Mouse (Mus musculus): Measurements from ENCODE around the gene Zbtb4. TPM values are rescaled to one million over a fixed set of nuclear protein-coding genes. Genes with fewer than 3 reads are reported as not detected.

The Zbtb4 gene
- polyA plus RNA-seq, 1 experiment from 2014 or later = 1.6 TPM

DNA sequence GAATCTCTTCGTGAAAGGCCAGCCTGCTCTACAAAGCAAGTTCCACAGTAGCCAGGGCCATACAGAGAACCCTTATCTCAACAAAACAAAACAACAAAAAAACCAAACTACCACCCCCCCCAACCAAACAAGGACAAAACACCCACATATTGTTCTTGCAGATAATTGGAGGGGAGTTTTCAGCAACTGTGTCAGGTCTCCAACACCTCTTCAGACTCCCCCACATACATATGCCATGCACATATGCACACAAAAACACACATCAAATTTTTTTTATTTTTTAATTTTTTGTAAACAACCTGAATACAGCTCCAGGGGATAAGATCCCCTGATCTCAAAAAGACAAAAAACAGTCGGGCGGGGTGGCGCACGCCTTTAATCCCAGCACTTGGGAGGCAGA lies 11.5 kb upstream of the Zbtb4 start:
- ATAC-seq = no peak
- Histone ChIP-seq H3K4me1 (peaks cover 59% of the 10 kb centered on the region), H3K27me3 (no peaks in the 10 kb centered on the region), H3K9me3 (replicated peaks) (no peaks in the 10 kb centered on the region), H3K4me3 (no peak overlapping the region), H3K36me3 (ENCODE audit: poor library complexity, severe bottlenecking) (no peaks in the 10 kb centered on the region), H3K9ac (no peak overlapping the region), H3K4me2 (peak overlapping the region; percentile 71), H3K27ac (no peak overlapping the region)
- WGBS = 87% methylated on average over 5 of the region's 5 CpGs

DNA sequence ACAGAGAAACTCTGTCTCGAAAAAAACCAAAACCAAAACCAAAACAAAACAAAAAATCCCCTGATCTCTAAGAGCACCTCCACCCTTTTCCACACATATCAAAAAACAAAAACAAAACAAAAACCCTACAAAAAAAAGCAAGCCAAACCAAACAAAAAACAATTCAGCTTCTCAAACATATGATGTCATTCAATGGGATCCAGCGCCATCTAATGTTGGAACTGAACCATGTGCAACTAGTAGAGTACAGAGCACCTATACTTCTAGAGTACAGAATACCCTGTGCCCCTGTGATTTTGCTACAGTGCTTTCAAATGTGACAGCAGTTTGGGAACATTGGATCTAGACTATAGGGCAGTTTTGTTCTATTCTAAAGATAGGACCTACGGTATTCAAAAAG lies 11.0 kb upstream of the Zbtb4 start:
- H3K27me3 ChIP-seq = no peaks in the 10 kb centered on the region
- no peaks in the 10 kb centered on the region for H3K36me3 ChIP-seq (ENCODE audit: poor library complexity, severe bottlenecking)
- 0 out of 2 replicates have a peak overlapping the region, but pooled peaks have one; percentile 26 for H3K9ac ChIP-seq
- no peak for ATAC-seq
- H3K27ac ChIP-seq = no peak overlapping the region
- no peaks in the 10 kb centered on the region for H3K9me3 ChIP-seq (replicated peaks)
- peaks cover 62% of the 10 kb centered on the region for H3K4me1 ChIP-seq
- 54% methylated on average over 3 of the region's 3 CpGs for WGBS
- H3K4me3 ChIP-seq = peak overlapping the region; percentile 13; the same call in 1 of the 2 replicates
- peak overlapping the region; percentile 71 for H3K4me2 ChIP-seq

- peak overlapping the region; percentile 71 for H3K4me2 ChIP-seq
- H3K36me3 ChIP-seq (ENCODE audit: poor library complexity, severe bottlenecking) = no peaks in the 10 kb centered on the region
- H3K4me1 ChIP-seq = peaks cover 64% of the 10 kb centered on the region
- H3K9me3 ChIP-seq (replicated peaks) = no peaks in the 10 kb centered on the region
- peak overlapping the region; percentile 87 for H3K9ac ChIP-seq
- no peaks in the 10 kb centered on the region for H3K27me3 ChIP-seq
- 46% methylated on average over 9 of the region's 9 CpGs for WGBS
- no peak for ATAC-seq
- peak overlapping the region; percentile 97 for H3K27ac ChIP-seq
- peak overlapping the region; percentile 58 for H3K4me3 ChIP-seq
Measured at GRCm38 (mm10) chr11:69757303-69758089, 8.2 kb upstream of the Zbtb4 start.

GRCm38 (mm10) chr11:69758090-69758456 lies 7.6 kb upstream of the Zbtb4 start:
- peak; percentile 88 for ATAC-seq
- 0% methylated on average over 24 of the region's 26 CpGs for WGBS
- Histone ChIP-seq H3K4me3 (peak overlapping the region; percentile 58), H3K4me2 (peak overlapping the region; percentile 71), H3K36me3 (ENCODE audit: poor library complexity, severe bottlenecking) (no peaks in the 10 kb centered on the region), H3K27ac (peak overlapping the region; percentile 97), H3K9ac (peak overlapping the region; percentile 87), H3K9me3 (replicated peaks) (no peaks in the 10 kb centered on the region), H3K4me1 (peaks cover 58% of the 10 kb centered on the region), H3K27me3 (no peaks in the 10 kb centered on the region)

DNA sequence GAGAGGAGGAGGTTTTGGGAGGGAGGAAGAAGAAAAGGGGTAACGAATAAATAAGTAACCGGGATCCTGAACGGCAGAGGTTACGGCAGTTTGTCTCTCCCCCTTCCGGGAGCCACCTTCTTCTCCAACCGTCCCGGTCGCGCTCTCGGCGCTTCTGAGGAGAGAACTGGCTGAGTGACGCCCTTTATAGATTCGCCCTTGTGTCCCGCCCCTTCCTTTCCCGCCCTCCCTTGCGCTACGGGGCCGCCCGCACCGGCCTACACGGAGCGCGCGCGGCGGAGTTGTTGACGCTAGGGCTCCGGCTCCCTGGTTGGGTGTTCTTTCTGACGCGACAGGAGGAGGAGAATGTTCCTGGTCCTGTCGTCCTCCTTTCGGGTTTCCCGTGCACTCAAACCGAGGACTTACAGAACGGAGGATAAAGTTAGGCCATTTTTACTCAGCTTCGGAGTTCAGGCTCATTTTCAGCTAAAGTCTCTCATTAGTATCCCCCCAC lies 7.2 kb upstream of the Zbtb4 start, which contains the start of gene Polr2a:
Polr2a (minus strand) TSS at position 160 of the 493 bp plus-strand sequence.
- Histone ChIP-seq H3K4me2 (peak within 1 kb of the TSS; percentile 71), H3K4me1 (peaks cover 56% of the 10 kb centered on the region), H3K4me3 (peak within 1 kb of the TSS; percentile 58), H3K9ac (peak within 1 kb of the TSS; percentile 87), H3K9me3 (replicated peaks) (no peaks in the 10 kb centered on the region), H3K36me3 (ENCODE audit: poor library complexity, severe bottlenecking) (no peaks in the 10 kb centered on the region), H3K27me3 (no peaks in the 10 kb centered on the region), H3K27ac (peak within 1 kb of the TSS; percentile 97)
- 1% methylated on average over 33 of the region's 36 CpGs for WGBS
- ATAC-seq = peak; percentile 96

- H3K9ac ChIP-seq = peak overlapping the region; percentile 87
- peak; percentile 87 for ATAC-seq
- H3K36me3 ChIP-seq (ENCODE audit: poor library complexity, severe bottlenecking) = no peaks in the 10 kb centered on the region
- H3K27me3 ChIP-seq = no peaks in the 10 kb centered on the region
- WGBS = 0% methylated on average over 37 of the region's 37 CpGs
- peaks cover 50% of the 10 kb centered on the region for H3K4me1 ChIP-seq
- H3K4me2 ChIP-seq = peak overlapping the region; percentile 71
- H3K27ac ChIP-seq = peak overlapping the region; percentile 97
- peak overlapping the region; percentile 58 for H3K4me3 ChIP-seq
- no peaks in the 10 kb centered on the region for H3K9me3 ChIP-seq (replicated peaks)
Measured at GRCm38 (mm10) chr11:69758971-69759721, 6.6 kb upstream of the Zbtb4 start.

DNA sequence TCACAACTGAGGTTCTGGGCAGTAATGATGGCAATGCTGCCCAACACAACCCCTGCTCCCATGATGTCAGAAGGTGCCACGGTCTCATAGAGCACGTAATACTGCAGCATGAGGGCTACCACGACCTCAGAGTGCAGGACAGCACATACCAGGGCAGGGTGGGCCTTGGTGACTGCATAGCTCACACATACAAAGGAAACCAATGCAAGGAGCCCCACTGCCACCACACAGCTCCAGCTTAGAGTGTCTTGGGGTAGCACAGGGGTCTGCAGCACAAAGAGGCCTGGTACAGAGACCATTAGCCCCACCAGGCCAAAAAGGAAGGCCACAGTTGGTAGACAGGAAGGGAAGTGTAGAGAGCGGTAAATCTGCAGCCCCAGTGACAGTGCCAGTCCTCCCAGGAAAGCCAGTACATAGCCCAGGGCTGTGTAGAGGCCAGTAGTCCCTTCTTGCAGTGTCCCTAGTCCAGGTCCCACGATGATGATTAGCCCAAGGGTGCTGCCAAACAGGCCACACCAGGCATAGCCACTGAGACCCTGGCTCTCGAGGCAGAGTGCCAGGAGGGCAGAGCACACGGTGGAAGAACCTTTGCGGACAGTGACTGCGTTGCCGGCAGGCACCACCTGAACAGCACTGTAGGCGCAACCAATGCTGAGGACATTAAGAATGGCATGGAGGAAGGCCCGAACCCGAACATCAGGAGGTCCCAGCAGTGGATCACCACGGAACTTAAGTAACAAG lies 5.4 kb upstream of the Zbtb4 start:
- peaks cover 40% of the 10 kb centered on the region for H3K4me1 ChIP-seq
- peak overlapping the region; percentile 97 for H3K27ac ChIP-seq
- no peaks in the 10 kb centered on the region for H3K9me3 ChIP-seq (replicated peaks)
- no peaks in the 10 kb centered on the region for H3K36me3 ChIP-seq (ENCODE audit: poor library complexity, severe bottlenecking)
- 80% methylated on average over 14 of the region's 14 CpGs for WGBS
- peak overlapping the region; percentile 58 for H3K4me3 ChIP-seq
- ATAC-seq = no peak
- peak overlapping the region; percentile 71 for H3K4me2 ChIP-seq
- no peaks in the 10 kb centered on the region for H3K27me3 ChIP-seq
- peak overlapping the region; percentile 87 for H3K9ac ChIP-seq

GRCm38 (mm10) chr11:69760901-69761200 lies 4.9 kb upstream of the Zbtb4 start:
- Histone ChIP-seq H3K27me3 (no peaks in the 10 kb centered on the region), H3K9me3 (replicated peaks) (no peaks in the 10 kb centered on the region), H3K4me3 (no peak overlapping the region), H3K4me2 (no peak overlapping the region), H3K27ac (peak overlapping the region; percentile 97), H3K4me1 (peaks cover 38% of the 10 kb centered on the region), H3K9ac (0 out of 2 replicates have a peak overlapping the region, but pooled peaks have one; percentile 87), H3K36me3 (ENCODE audit: poor library complexity, severe bottlenecking) (no peaks in the 10 kb centered on the region)
- 90% methylated on average over 7 of the region's 7 CpGs for WGBS
- no peak for ATAC-seq

GRCm38 (mm10) chr11:69761868-69762267 lies 3.8 kb upstream of the Zbtb4 start, which contains the start of gene Slc35g3:
Gene Slc35g3, minus strand, starts transcription at chr11:69761968.
- peak within 1 kb of the TSS; percentile 97; the same call in 1 of the 2 replicates for H3K27ac ChIP-seq
- no peaks in the 10 kb centered on the region for H3K36me3 ChIP-seq (ENCODE audit: poor library complexity, severe bottlenecking)
- no peak for ATAC-seq
- H3K4me3 ChIP-seq = no peak within 1 kb of the TSS
- H3K4me2 ChIP-seq = no peak within 1 kb of the TSS
- WGBS = 72% methylated on average over 1 of the region's 1 CpGs
- H3K27me3 ChIP-seq = no peaks in the 10 kb centered on the region
- H3K9me3 ChIP-seq (replicated peaks) = no peaks in the 10 kb centered on the region
- peaks cover 35% of the 10 kb centered on the region for H3K4me1 ChIP-seq
- H3K9ac ChIP-seq = 0 out of 2 replicates have a peak within 1 kb of the TSS, but pooled peaks have one; percentile 87

GRCm38 (mm10) chr11:69763551-69763950 lies 2.2 kb upstream of the Zbtb4 start:
- no peak overlapping the region for H3K27ac ChIP-seq
- H3K4me2 ChIP-seq = no peak overlapping the region
- ATAC-seq = no peak
- H3K9ac ChIP-seq = no peak overlapping the region
- H3K36me3 ChIP-seq (ENCODE audit: poor library complexity, severe bottlenecking) = no peaks in the 10 kb centered on the region
- no peaks in the 10 kb centered on the region for H3K9me3 ChIP-seq (replicated peaks)
- H3K4me1 ChIP-seq = peaks cover 36% of the 10 kb centered on the region
- H3K4me3 ChIP-seq = no peak overlapping the region
- 74% methylated on average over 7 of the region's 7 CpGs for WGBS
- H3K27me3 ChIP-seq = no peaks in the 10 kb centered on the region

GRCm38 (mm10) chr11:69766126-69766609 lies 456 bp downstream of the Zbtb4 start:
- ATAC-seq = peak; percentile 85
- WGBS = under 1% methylated on average over 34 of the region's 37 CpGs
- H3K9me3 ChIP-seq (replicated peaks) = no peaks in the 10 kb centered on the region
- H3K36me3 ChIP-seq (ENCODE audit: poor library complexity, severe bottlenecking) = no peaks in the 10 kb centered on the region
- H3K4me1 ChIP-seq = peaks cover 20% of the 10 kb centered on the region
- H3K27ac ChIP-seq = peak overlapping the region; percentile 65
- peak overlapping the region; percentile 86 for H3K4me3 ChIP-seq
- H3K9ac ChIP-seq = peak overlapping the region; percentile 96
- no peaks in the 10 kb centered on the region for H3K27me3 ChIP-seq
- peak overlapping the region; percentile 79 for H3K4me2 ChIP-seq
